Mouse (Mus musculus): ENCODE results near the gene Olfr728. TPM values are rescaled to one million over a fixed set of nuclear protein-coding genes. Genes with fewer than 3 reads are reported as not detected.

The Olfr728 gene
- not detected in 2 replicates for polyA plus RNA-seq (2012; rRNA removed)

DNA sequence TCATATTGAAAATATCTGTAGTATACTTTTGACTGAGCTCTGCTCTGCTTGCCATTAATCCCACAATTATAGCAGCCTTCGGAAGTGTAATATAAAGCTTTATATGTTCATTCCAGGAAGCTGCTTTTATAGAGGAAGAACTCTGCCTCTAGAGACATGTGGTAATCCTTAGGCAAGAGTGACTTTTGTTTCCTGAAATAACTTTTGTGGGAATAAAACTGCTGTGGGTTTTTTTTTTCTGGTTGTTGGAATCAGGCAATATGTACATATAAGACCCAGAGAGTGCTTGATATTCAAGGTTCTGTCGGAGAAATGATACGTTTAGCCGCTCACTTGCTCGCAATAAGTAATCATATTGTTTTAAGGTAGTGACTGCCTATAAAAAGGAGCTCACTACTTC lies at the start of gene Olfr728:
Gene Olfr728 (minus strand): TSS at position 101 of the 400 bp plus-strand sequence.

DNA sequence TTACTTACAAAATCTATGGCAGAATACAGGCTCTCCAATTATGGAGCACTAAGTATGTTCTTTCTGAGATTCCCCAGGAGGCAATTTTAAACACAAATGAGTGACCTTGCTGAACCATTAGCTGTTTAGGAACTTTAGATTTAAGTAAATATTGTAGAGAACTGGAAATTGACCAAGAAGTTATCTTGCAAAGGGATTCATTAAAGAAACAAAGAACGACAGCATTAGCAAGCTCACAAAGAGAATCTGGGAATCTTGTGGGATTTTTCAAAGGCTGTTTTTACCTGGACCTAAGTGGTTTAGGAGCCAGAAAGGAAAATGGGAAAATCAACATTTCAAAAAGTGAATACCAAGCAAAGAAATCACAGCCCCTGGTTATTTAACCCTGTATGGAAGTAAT lies 45.6 kb upstream of the Olfr728 start, which contains the start of gene Olfr730:
Gene Olfr730 (minus strand): TSS at position 101 of the 400 bp plus-strand sequence.

GRCm38 (mm10) chr14:50152810-50153209 lies 10.3 kb upstream of the Olfr728 start, which contains the start of gene Olfr729:
TSS of gene Olfr729 (minus strand) at chr14:50152910.

DNA sequence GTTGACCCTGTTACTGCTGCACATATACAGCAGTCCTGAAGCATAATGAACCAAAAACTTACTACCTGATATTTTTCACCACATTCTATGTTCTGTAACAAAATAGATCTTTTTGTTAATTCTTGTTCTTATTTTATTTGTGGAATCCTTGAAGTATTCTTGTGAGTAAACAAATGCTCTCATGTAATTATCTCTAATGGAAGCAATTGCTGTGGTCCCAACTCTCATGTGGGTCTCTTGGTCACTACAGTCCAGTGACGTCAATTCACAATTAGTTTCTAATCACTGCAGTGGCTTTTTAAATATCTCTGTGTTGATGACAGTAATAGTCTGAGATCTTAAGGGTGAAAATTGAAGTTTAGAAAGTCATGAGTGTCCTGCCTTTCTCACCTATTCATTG lies 19.6 kb downstream of the Olfr728 start, which contains the start of gene Olfr727:
Gene Olfr727 (plus strand): TSS at position 301 of the 400 bp plus-strand sequence.

GRCm38 (mm10) chr14:50090853-50091252 lies 51.6 kb downstream of the Olfr728 start, which contains the start of gene Olfr726:
TSS of gene Olfr726 (minus strand) at chr14:50090953.

Other genes starting within 250 kb of the Olfr728 start
- not detected in 2 replicates for gene Olfr722, start 240.7 kb downstream of the Olfr728 start, polyA plus RNA-seq (2012; rRNA removed)
- gene Olfr723, start 210.9 kb downstream of the Olfr728 start, polyA plus RNA-seq (2012; rRNA removed) = not detected in 2 replicates
- not detected in 2 replicates for gene Olfr724, start 179.4 kb downstream of the Olfr728 start, polyA plus RNA-seq (2012; rRNA removed)
- not detected in 2 replicates for gene Olfr725, start 102.3 kb downstream of the Olfr728 start, polyA plus RNA-seq (2012; rRNA removed)
- gene Olfr726, start 51.7 kb downstream of the Olfr728 start, polyA plus RNA-seq (2012; rRNA removed) = not detected in 2 replicates
- not detected in 2 replicates for gene Olfr727, start 19.5 kb downstream of the Olfr728 start, polyA plus RNA-seq (2012; rRNA removed)
- not detected in 2 replicates for gene Olfr729, start 10.2 kb upstream of the Olfr728 start, polyA plus RNA-seq (2012; rRNA removed)
- gene Olfr730, start 45.5 kb upstream of the Olfr728 start, polyA plus RNA-seq (2012; rRNA removed) = not detected in 2 replicates
- gene Olfr731, start 99.2 kb upstream of the Olfr728 start, polyA plus RNA-seq (2012; rRNA removed) = not detected in 2 replicates
- gene Olfr732, start 141.5 kb upstream of the Olfr728 start, polyA plus RNA-seq (2012; rRNA removed) = not detected in 2 replicates
- not detected in 2 replicates for gene Olfr733, start 158.8 kb upstream of the Olfr728 start, polyA plus RNA-seq (2012; rRNA removed)
- not detected in 2 replicates for gene Olfr734, start 184.1 kb upstream of the Olfr728 start, polyA plus RNA-seq (2012; rRNA removed)
- not detected in 2 replicates for gene Olfr735, start 206.2 kb upstream of the Olfr728 start, polyA plus RNA-seq (2012; rRNA removed)
- 0.02 TPM in 2 replicates for gene Tlr11, start 215.2 kb upstream of the Olfr728 start, polyA plus RNA-seq (2012; rRNA removed)
- gene Olfr736, start 238.5 kb upstream of the Olfr728 start, polyA plus RNA-seq (2012; rRNA removed) = not detected in 2 replicates

Data from stomach, adult 2 months (tissue).